Mouse (Mus musculus) hindbrain, embryonic 16.5 days (tissue): ENCODE results near the gene Blzf1. TPM values are rescaled to one million over a fixed set of nuclear protein-coding genes. Genes with fewer than 3 reads are reported as not detected.

Source experiments
- ATAC-seq: fragments of 200-750 bp; cut with Nextera tagmentation; 2 replicates; pipeline ENCODE4 v1.8.0; 2017; ENCODE audit warnings: moderate TSS enrichment, moderate library complexity
- H3K27ac ChIP-seq: fragments of 300-500 bp; sonication (generic); 2 replicates; pipeline ENCODE4 v1.5.1; 2014; ENCODE audit warnings: low read depth, mild to moderate bottlenecking, control low read depth, low read length, moderate library complexity
- H3K27me3 ChIP-seq: fragments of 300-500 bp; sonication (generic); replicated peaks from 2 replicates; pipeline ENCODE4 v1.6.1; 2014; ENCODE audit warnings: low read length; ENCODE audit not compliant: control insufficient read depth, insufficient read depth
- H3K36me3 ChIP-seq: fragments of 300-500 bp; sonication (generic); 2 replicates; pipeline ENCODE4 v1.6.1; 2014; ENCODE audit warnings: mild to moderate bottlenecking, low read length, moderate library complexity, mixed read lengths; ENCODE audit not compliant: control insufficient read depth, insufficient read depth
- H3K4me1 ChIP-seq: fragments of 300-500 bp; sonication (generic); 2 replicates; pipeline ENCODE4 v1.6.1; 2014; ENCODE audit warnings: low read depth, low read length; ENCODE audit not compliant: control insufficient read depth, insufficient read depth
- H3K4me2 ChIP-seq: fragments of 300-500 bp; sonication (generic); 2 replicates; pipeline ENCODE4 v1.6.1; 2014; ENCODE audit warnings: mild to moderate bottlenecking, low read length, control low read depth, moderate library complexity
- H3K4me3 ChIP-seq: fragments of 300-500 bp; sonication (generic); 2 replicates; pipeline ENCODE4 v1.5.1; 2014; ENCODE audit warnings: mild to moderate bottlenecking, low read length, control low read depth, moderate library complexity
- H3K9ac ChIP-seq: fragments of 300-500 bp; sonication (generic); 2 replicates; pipeline ENCODE4 v1.6.1; 2014; ENCODE audit warnings: low read depth, mild to moderate bottlenecking, control low read depth, low read length, moderate library complexity
- H3K9me3 ChIP-seq: fragments of 300-500 bp; sonication (generic); 2 replicates; pipeline ENCODE4 v1.6.1; 2014; ENCODE audit warnings: mild to moderate bottlenecking, low read length, moderate library complexity; ENCODE audit not compliant: control insufficient read depth
- WGBS: fragments of 180-500 bp; shearing (Covaris S2); extraction: QIAGEN DNeasy Blood & Tissue Kit; methylation state at CpG from one replicate; pipeline ENCODE4 v1.1.7; 2014; 5-methylcytosine and 5-hydroxymethylcytosine counted together
- polyA plus RNA-seq: library from polyadenylated mRNA; unstranded; fragments of >200 nt; fragmentation: Nextera tagmentation; extraction: Ambion mirVana; gene quantifications from 2 replicates; pipeline ENCODE4 v1.2.1, GENCODE M21; 2015

Gene Blzf1
- polyA plus RNA-seq, 1 experiment from 2014 or later: 31.3 TPM

- Histone ChIP-seq H3K9me3 (no peaks in the 10 kb centered on the region), H3K27ac (no peak overlapping the region), H3K4me2 (no peak overlapping the region), H3K9ac (no peak overlapping the region), H3K36me3 (peaks cover 6% of the 10 kb centered on the region; the same call in 1 of the 2 replicates), H3K27me3 (no peaks in the 10 kb centered on the region), H3K4me1 (no peaks in the 10 kb centered on the region), H3K4me3 (no peak overlapping the region)
- no peak for ATAC-seq
- 72% methylated on average over 4 of the region's 4 CpGs for WGBS
These were observed 28.0 kb downstream of the Blzf1 start for GRCm38 (mm10) chr1:164279332-164279731.

GRCm38 (mm10) chr1:164276552-164276951, 30.7 kb downstream of the Blzf1 start:
- WGBS: 80% methylated on average over 3 of the region's 3 CpGs
- ATAC-seq: no peak
- Histone ChIP-seq H3K4me1 (no peaks in the 10 kb centered on the region), H3K4me2 (no peak overlapping the region), H3K9me3 (no peaks in the 10 kb centered on the region), H3K27me3 (no peaks in the 10 kb centered on the region), H3K4me3 (no peak overlapping the region), H3K27ac (no peak overlapping the region), H3K36me3 (0 out of 2 replicates have a peak, but pooled peaks cover 4% of the 10 kb centered on the region), H3K9ac (no peak overlapping the region)

DNA sequence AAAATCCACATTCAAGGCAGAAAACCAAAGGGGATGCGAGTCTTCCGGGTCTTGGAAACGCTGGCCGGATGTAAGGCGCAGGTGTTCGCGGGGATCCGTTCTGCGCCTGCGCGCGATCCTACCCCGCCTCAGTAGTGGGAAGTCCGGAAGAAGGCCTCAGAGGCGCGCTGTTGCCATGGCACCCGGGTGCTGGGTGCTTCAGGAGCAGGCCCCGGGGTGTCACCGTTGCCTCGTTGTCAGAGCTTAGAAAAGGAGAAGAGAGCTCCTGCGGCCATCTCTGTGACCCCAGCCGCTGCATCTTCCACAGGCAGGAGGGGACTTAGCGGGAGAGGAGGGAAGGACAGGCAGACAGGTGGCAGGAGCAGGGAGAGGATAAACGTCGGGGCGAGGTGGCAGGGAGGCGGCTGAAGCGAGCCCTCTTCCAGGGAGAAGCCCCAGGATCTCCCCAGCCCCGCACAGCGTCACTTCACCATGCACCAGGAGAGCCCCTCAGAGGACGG, 31.8 kb downstream of the Blzf1 start, which contains the start of gene Ccdc181:
Gene Ccdc181, plus strand, starts transcription at position 131 of the 500 bp plus-strand sequence.
- H3K27ac ChIP-seq: peak within 1 kb of the TSS; percentile 85
- no peaks in the 10 kb centered on the region for H3K27me3 ChIP-seq
- no peaks in the 10 kb centered on the region for H3K4me1 ChIP-seq
- 0% methylated on average over 30 of the region's 31 CpGs for WGBS
- H3K4me3 ChIP-seq: peak within 1 kb of the TSS; percentile 61
- peak within 1 kb of the TSS; percentile 68 for H3K9ac ChIP-seq
- H3K36me3 ChIP-seq: 0 out of 2 replicates have a peak, but pooled peaks cover 2% of the 10 kb centered on the region
- H3K4me2 ChIP-seq: peak within 1 kb of the TSS; percentile 61
- no peaks in the 10 kb centered on the region for H3K9me3 ChIP-seq
- peak; percentile 100 for ATAC-seq

- Histone ChIP-seq H3K27ac (no peak overlapping the region), H3K27me3 (no peaks in the 10 kb centered on the region), H3K9ac (no peak overlapping the region), H3K4me2 (no peak overlapping the region), H3K36me3 (no peaks in the 10 kb centered on the region), H3K9me3 (no peaks in the 10 kb centered on the region), H3K4me3 (no peak overlapping the region), H3K4me1 (no peaks in the 10 kb centered on the region)
- 74% methylated on average over 6 of the region's 6 CpGs for WGBS
- ATAC-seq: no peak
These were observed 33.6 kb downstream of the Blzf1 start for GRCm38 (mm10) chr1:164273659-164274058.

- Histone ChIP-seq H3K27ac (no peak overlapping the region), H3K9ac (no peak overlapping the region), H3K36me3 (no peaks in the 10 kb centered on the region), H3K4me2 (no peak overlapping the region), H3K27me3 (no peaks in the 10 kb centered on the region), H3K4me1 (no peaks in the 10 kb centered on the region), H3K9me3 (no peaks in the 10 kb centered on the region), H3K4me3 (no peak overlapping the region)
- 93% methylated on average over 7 of the region's 7 CpGs for WGBS
- ATAC-seq: no peak
These were observed 36.3 kb downstream of the Blzf1 start for GRCm38 (mm10) chr1:164270941-164271340.

GRCm38 (mm10) chr1:164261553-164261952, 45.7 kb downstream of the Blzf1 start:
- Histone ChIP-seq H3K27ac (no peak overlapping the region), H3K36me3 (peaks cover 7% of the 10 kb centered on the region; the same call in 1 of the 2 replicates), H3K4me3 (no peak overlapping the region), H3K27me3 (no peaks in the 10 kb centered on the region), H3K9ac (no peak overlapping the region), H3K4me1 (no peaks in the 10 kb centered on the region), H3K9me3 (no peaks in the 10 kb centered on the region), H3K4me2 (no peak overlapping the region)
- WGBS: 91% methylated on average over 7 of the region's 7 CpGs
- no peak for ATAC-seq

DNA sequence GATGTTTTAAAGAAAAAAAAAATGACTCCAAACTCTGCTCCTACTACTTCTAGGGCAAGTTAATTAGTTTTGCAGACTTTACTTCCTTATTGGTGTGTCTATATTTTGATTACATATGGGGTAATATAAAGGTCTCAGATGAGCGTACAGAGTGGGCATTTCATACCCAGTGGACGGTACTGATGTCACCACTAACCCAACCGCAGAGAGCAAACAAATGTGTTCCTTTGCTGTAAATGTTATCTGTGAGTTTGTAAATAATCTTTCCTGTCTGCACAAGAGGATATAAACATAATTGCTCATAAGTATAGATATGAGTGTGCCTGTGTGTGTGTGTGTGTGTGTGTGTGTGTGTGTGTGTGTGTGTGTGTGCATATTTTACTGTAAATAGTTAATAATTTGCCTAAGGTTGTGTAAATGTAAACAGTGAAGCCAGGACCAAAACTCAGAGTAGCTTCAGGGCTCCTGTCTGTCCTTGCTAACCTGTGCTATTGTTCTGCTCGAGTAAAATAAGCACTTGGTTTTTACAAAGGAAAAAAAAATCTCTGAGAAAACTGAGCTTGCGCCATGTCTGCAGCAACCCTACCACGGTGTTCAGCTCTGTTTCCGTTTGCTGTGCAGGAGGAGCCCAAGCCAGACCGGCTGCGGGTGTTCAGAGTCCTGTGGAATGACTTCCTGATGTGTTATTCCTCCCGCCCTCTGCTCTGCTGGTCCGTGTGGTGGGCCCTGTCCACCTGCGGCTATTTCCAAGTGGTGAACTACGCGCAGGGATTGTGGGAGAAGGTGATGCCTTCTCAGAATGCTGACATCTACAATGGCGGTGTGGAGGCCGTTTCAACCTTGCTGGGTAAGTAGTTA, 46.9 kb downstream of the Blzf1 start:
- Histone ChIP-seq H3K9me3 (no peaks in the 10 kb centered on the region), H3K9ac (no peak overlapping the region), H3K36me3 (peaks cover 7% of the 10 kb centered on the region; the same call in 1 of the 2 replicates), H3K4me3 (no peak overlapping the region), H3K27me3 (no peaks in the 10 kb centered on the region), H3K27ac (no peak overlapping the region), H3K4me2 (no peak overlapping the region), H3K4me1 (no peaks in the 10 kb centered on the region)
- WGBS: 89% methylated on average over 16 of the region's 16 CpGs
- no peak for ATAC-seq

GRCm38 (mm10) chr1:164254836-164255235, 52.5 kb downstream of the Blzf1 start:
- peaks cover 11% of the 10 kb centered on the region for H3K4me1 ChIP-seq
- H3K4me3 ChIP-seq: no peak overlapping the region
- WGBS: 82% methylated on average over 3 of the region's 3 CpGs
- H3K27ac ChIP-seq: no peak overlapping the region
- H3K4me2 ChIP-seq: no peak overlapping the region
- no peaks in the 10 kb centered on the region for H3K27me3 ChIP-seq
- H3K36me3 ChIP-seq: 0 out of 2 replicates have a peak, but pooled peaks cover 2% of the 10 kb centered on the region
- H3K9ac ChIP-seq: no peak overlapping the region
- H3K9me3 ChIP-seq: no peaks in the 10 kb centered on the region
- no peak for ATAC-seq

DNA sequence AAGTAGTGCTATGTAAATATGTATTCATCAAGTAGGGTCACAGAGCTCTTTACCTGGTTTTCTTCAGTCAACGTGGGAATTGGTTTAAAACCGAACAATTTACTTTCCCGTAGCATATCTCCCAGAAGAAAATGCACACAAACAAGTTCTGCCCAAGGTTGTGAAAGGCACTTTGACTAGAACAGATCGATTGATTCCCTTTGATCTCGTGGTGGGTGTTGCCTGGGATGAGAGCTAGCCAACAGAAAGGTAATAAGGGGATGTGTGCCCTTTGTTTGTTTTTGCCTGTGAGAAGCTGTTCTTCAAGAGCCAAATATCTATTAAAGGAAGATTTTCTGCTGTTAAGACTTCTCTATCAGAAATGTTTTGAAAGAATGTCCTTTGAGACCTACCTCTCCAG, 54.7 kb downstream of the Blzf1 start:
- WGBS: 85% methylated on average over 5 of the region's 5 CpGs
- ATAC-seq: no peak
- no peaks in the 10 kb centered on the region for H3K27me3 ChIP-seq
- no peaks in the 10 kb centered on the region for H3K9me3 ChIP-seq
- no peak overlapping the region for H3K4me2 ChIP-seq
- H3K27ac ChIP-seq: no peak overlapping the region
- H3K4me3 ChIP-seq: no peak overlapping the region
- H3K9ac ChIP-seq: no peak overlapping the region
- 0 out of 2 replicates have a peak, but pooled peaks cover 2% of the 10 kb centered on the region for H3K36me3 ChIP-seq
- peaks cover 19% of the 10 kb centered on the region for H3K4me1 ChIP-seq
